Mouse (Mus musculus) layer of hippocampus, adult 2 months (tissue): ENCODE results near the gene Olfr1459. TPM values are rescaled to one million over a fixed set of nuclear protein-coding genes. Genes with fewer than 3 reads are reported as not detected.

Experiments
- DNase-seq, 2 experiments: peaks; one replicate each; pipeline ENCODE4 v3.0.0; 2022; ENCODE audit warnings: low spot score in 2 of 2
- H3K27ac ChIP-seq: fragments of 200-600 bp; 2 replicates; pipeline ENCODE4 v1.8.1; 2022
- H3K4me3 ChIP-seq: fragments of 200-600 bp; 2 replicates; pipeline ENCODE4 v1.8.1; 2022; ENCODE audit warnings: mild to moderate bottlenecking
- CTCF ChIP-seq: fragments of 200-600 bp; conservative IDR thresholded peaks from 2 replicates; pipeline ENCODE4 v1.8.1; 2022; ENCODE audit warnings: antibody characterized with exemption, mild to moderate bottlenecking, moderate library complexity
- long read RNA-seq, 2 experiments: library from polyadenylated mRNA; stranded (forward); transcript quantifications; one replicate each; pipeline ENCODE4 v2.0.0; 2021; ENCODE audit warnings: borderline mapping rate in 2 of 2
- total RNA-seq, 2 experiments: library from RNA; stranded (reverse); gene quantifications; 2 replicates each; pipeline ENCODE4 v1.2.3; 2021

Olfr1459 gene
- under 1 TPM; 0.12 to 0.26 TPM for total RNA-seq
- long read RNA-seq, experiment 1, result 0 reads
- long read RNA-seq, experiment 2, result 0 reads

DNA sequence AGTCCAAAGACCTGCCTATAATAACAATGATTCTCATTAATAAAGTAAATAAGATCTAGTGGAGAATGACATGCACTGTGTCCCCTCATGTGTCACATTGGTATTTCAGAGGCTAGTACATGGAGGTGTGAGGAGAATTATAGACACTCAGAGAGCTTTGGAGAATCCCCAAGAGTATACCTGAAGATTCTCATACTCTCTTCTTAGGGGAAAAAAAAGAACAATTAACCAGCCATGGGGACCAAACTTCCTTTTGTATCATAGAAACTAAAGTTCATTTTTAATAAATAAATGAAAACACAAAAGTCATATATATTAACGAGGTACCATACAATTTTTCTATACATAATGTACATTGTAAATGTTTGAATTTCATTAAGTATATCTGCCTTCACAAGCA is at the start of gene Olfr1459:
Gene Olfr1459 (minus strand): TSS at position 101 of the 400 bp plus-strand sequence.
- Histone ChIP-seq H3K4me3 (no peak within 1 kb of the TSS), H3K27ac (no peak within 1 kb of the TSS)
- DNase-seq, result no peak
- no peak for TF ChIP-seq CTCF

GRCm38 (mm10) chr19:13185434-13185833 is 36.1 kb upstream of the Olfr1459 start, which contains the start of gene Olfr1462:
TSS of gene Olfr1462 (plus strand) at chr19:13185734.
- no peak within 1 kb of the TSS for H3K4me3 ChIP-seq
- TF ChIP-seq CTCF, result no peak
- DNase-seq, result no peak
- H3K27ac ChIP-seq, result no peak within 1 kb of the TSS

DNA sequence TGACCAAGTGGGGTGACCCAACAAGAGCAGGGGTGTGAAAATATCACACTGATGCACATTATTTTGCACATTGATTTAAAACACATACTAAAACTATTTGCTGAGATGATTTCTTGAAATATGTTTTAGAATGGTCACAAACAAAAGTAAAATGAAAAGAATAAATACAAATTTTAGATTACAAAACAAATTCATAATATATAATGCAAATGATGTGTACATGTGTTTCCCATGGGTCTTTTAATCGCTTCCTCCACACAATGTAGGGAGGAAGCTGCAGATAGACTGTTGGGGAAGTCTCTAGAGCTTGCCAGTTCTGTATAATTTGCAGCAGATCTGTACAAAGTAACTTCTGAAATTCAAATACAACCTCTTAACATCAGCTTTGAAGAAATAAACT is 13.4 kb upstream of the Olfr1459 start, which contains the start of gene Olfr1461:
Gene Olfr1461 (plus strand): TSS at position 301 of the 400 bp plus-strand sequence.
- Histone ChIP-seq H3K27ac (no peak within 1 kb of the TSS), H3K4me3 (no peak within 1 kb of the TSS)
- TF ChIP-seq CTCF, result no peak
- DNase-seq, result no peak

DNA sequence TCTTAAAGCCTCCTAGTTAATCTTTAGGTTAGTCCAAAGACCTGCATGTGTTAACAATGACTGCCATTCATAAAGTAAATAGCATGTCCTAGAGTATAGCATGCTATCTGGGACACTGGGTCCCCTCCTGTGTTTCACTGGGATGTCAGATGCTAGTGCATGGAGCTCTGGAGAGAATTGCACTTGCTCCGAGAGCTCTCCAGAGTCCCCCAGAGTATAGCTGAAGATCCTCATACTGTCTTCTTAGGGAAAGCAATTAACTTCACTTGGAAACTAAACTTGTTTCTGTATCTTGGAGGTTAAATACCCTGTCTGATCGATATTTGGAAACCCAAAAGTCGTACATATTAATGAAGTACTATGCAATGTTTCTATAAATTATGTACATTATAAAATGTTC is 42.7 kb downstream of the Olfr1459 start, which contains the start of gene Olfr1458:
Gene Olfr1458 (minus strand): TSS at position 101 of the 400 bp plus-strand sequence.
- Histone ChIP-seq H3K4me3 (no peak within 1 kb of the TSS), H3K27ac (no peak within 1 kb of the TSS)
- TF ChIP-seq CTCF, result no peak
- DNase-seq, result no peak

DNA sequence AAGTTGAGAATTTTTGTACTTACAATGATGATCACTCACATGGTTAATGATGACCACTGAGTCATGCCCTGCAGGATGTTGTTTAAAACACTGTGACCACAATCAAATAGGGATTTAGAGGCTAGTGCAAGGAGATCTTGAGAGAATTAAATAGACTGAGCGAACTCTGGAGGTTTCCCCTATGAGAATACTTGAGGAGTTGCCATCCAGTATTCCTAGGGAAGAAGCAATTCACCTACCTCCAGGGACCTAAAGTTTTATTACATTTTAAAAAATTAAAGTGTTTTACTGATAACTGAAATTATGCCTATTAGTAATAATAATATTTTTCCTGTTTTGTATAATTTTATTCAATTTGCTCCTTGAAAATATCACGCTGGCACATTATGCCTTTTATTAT is 51.6 kb downstream of the Olfr1459 start, which contains the start of gene Olfr1457:
Gene Olfr1457 (minus strand): TSS at position 101 of the 400 bp plus-strand sequence.
- Histone ChIP-seq H3K27ac (no peak within 1 kb of the TSS), H3K4me3 (no peak within 1 kb of the TSS)
- no peak for TF ChIP-seq CTCF
- no peak for DNase-seq

DNA sequence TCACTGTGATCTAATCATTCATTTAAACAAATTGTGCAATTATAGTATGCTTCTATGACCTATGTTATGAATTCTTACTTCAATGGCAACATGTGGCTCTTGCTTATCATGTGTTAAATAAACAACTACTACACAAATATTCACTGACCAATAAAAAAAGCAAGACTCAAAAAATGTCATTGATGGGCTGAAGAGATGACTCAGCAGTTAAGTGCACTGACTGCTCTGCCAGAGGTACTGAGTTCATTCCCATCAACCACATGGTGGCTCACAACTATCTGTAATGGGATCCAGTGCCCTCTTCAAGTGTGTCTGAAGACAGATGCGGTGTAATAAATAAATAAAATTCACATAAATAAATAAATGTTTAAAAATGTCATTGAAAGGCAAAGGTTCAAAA is 55.4 kb downstream of the Olfr1459 start:
- Histone ChIP-seq H3K27ac (no peak overlapping the region), H3K4me3 (no peak overlapping the region)
- no peak for DNase-seq
- no peak for TF ChIP-seq CTCF

Other genes starting within 250 kb of the Olfr1459 start
- not detected for gene Olfr1447, start 245.8 kb downstream of the Olfr1459 start, total RNA-seq
- gene Olfr1448, start 225.1 kb downstream of the Olfr1459 start, total RNA-seq, result not detected
- gene Olfr1449, start 218.7 kb downstream of the Olfr1459 start, total RNA-seq, result not detected
- not detected for gene Olfr1450, start 199.3 kb downstream of the Olfr1459 start, total RNA-seq
- gene Olfr1451, start 154.5 kb downstream of the Olfr1459 start, total RNA-seq, result not detected
- not detected for gene Olfr1453, start 121.2 kb downstream of the Olfr1459 start, total RNA-seq
- not detected for gene Olfr1454, start 88.9 kb downstream of the Olfr1459 start, total RNA-seq
- gene Olfr1457, start 51.7 kb downstream of the Olfr1459 start, total RNA-seq, result not detected
- gene Olfr1458, start 42.8 kb downstream of the Olfr1459 start, total RNA-seq, result not detected
- gene Olfr1461, start 13.5 kb upstream of the Olfr1459 start, total RNA-seq, result not detected
- gene Olfr1462, start 36.2 kb upstream of the Olfr1459 start, total RNA-seq, result not detected
- gene Olfr1463, start 81.8 kb upstream of the Olfr1459 start, total RNA-seq, result not detected
- gene Olfr1465, start 166.0 kb upstream of the Olfr1459 start, total RNA-seq, result not detected
- gene Olfr1466, start 189.3 kb upstream of the Olfr1459 start, total RNA-seq, result not detected
- gene Olfr1467, start 212.7 kb upstream of the Olfr1459 start, total RNA-seq, result not detected